Mouse (Mus musculus): Measurements from ENCODE around the gene Mri1. TPM values are rescaled to one million over a fixed set of nuclear protein-coding genes. Genes with fewer than 3 reads are reported as not detected.

Gene Mri1
- polyA plus RNA-seq, 1 experiment from 2014 or later: 68.9 TPM

GRCm38 (mm10) chr8:84235746-84236409 lies 21.2 kb downstream of the Mri1 start:
- no peak for ATAC-seq (ENCODE audit: insufficient read depth, low FRiP score, low read depth)
- 16% methylated on average over 10 of the region's 10 CpGs for WGBS
- Histone ChIP-seq H3K36me3 (peaks cover 4% of the 10 kb centered on the region; the same call in 1 of the 2 replicates), H3K9ac (peak overlapping the region; percentile 95), H3K27me3 (replicated peaks) (no peaks in the 10 kb centered on the region), H3K27ac (peak overlapping the region; percentile 65), H3K4me1 (peaks cover 10% of the 10 kb centered on the region; the same call in 1 of the 2 replicates), H3K4me2 (peak overlapping the region; percentile 84), H3K4me3 (replicated peaks) (peak overlapping the region; percentile 99), H3K9me3 (no peaks in the 10 kb centered on the region)

- peaks cover 16% of the 10 kb centered on the region for H3K36me3 ChIP-seq
- ATAC-seq (ENCODE audit: insufficient read depth, low FRiP score, low read depth): no peak
- WGBS: 87% methylated on average over 2 of the region's 2 CpGs
- no peaks in the 10 kb centered on the region for H3K27me3 ChIP-seq (replicated peaks)
- H3K27ac ChIP-seq: no peak overlapping the region
- no peaks in the 10 kb centered on the region for H3K9me3 ChIP-seq
- H3K9ac ChIP-seq: no peak overlapping the region
- H3K4me3 ChIP-seq (replicated peaks): no peak overlapping the region
- no peak overlapping the region for H3K4me2 ChIP-seq
- peaks cover 10% of the 10 kb centered on the region; the same call in 1 of the 2 replicates for H3K4me1 ChIP-seq
These were observed 24.1 kb downstream of the Mri1 start for GRCm38 (mm10) chr8:84233055-84233454.

- Histone ChIP-seq H3K27me3 (replicated peaks) (no peaks in the 10 kb centered on the region), H3K27ac (no peak overlapping the region), H3K9me3 (no peaks in the 10 kb centered on the region), H3K9ac (no peak overlapping the region), H3K4me3 (replicated peaks) (no peak overlapping the region), H3K4me2 (no peak overlapping the region), H3K36me3 (peaks cover 19% of the 10 kb centered on the region), H3K4me1 (peaks cover 4% of the 10 kb centered on the region; the same call in 1 of the 2 replicates)
- WGBS: 77% methylated on average over 17 of the region's 17 CpGs
- ATAC-seq (ENCODE audit: insufficient read depth, low FRiP score, low read depth): no peak
These were observed 26.4 kb downstream of the Mri1 start for GRCm38 (mm10) chr8:84230735-84231134.

DNA sequence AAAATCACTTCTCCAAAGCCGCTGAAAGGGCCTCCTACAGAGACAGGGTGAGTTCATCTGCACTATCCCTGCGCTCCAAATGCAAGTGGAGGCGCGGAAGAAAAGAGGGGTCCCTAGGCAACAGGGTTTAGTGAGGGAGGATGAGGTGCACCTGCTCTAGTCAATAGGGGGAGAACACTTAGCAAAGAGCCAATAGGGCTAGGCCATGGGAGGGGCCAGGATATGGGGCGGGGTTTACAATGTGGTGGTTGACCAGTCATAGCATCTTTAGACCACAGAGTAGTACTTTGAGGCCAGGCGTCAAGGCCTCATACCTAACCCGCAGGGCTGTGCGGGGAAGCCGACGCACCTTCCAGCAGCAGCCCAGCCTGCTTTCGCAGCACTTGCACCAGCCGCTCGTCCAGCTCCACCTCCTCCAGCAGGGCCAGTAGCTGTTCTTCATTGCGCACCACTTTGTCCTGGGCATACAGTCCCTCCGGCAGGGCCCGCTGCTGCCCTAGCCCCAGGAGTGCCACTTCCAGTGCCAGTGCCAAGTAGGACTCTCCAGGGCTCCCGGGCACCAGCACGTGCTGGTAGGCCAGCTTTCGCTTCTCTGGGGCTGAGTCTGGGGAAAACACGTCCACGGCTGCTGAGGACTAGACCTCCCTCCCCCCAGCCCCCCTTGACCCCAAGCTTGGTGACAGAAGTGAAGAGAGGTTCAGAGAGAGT lies 33.6 kb downstream of the Mri1 start:
- Histone ChIP-seq H3K36me3 (peaks cover 36% of the 10 kb centered on the region), H3K9me3 (no peaks in the 10 kb centered on the region), H3K27ac (no peak overlapping the region), H3K27me3 (replicated peaks) (no peaks in the 10 kb centered on the region), H3K4me1 (no peaks in the 10 kb centered on the region), H3K4me3 (replicated peaks) (no peak overlapping the region), H3K4me2 (no peak overlapping the region), H3K9ac (no peak overlapping the region)
- ATAC-seq (ENCODE audit: insufficient read depth, low FRiP score, low read depth): no peak
- 84% methylated on average over 21 of the region's 21 CpGs for WGBS

DNA sequence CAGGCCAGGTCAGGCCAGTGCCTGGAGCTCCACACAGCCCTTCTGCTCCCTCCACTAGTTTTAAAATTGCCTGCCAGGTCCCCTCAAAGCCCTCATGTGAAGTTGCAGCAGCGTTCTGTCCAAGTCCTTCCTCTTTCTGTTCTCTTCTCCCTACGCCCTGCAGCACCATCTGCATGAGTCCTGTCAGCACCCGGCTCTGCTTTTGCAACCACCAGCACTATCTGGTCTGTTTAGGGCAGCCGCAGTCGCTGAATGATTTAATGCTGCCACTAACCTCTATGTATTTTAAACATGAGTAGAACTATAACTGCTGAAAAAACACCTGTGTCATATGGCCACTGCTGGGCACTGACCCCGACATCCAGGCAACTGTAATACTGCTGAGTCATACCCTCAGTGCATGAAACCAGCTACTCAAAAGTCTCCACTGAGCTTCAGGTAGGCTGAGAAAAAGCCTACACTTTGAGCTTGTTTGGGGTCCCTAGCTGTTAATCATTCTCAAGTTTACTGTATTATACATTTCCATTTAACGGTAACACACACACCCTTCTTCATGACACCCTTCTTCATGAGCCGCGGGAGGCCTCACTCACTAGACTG lies 34.5 kb downstream of the Mri1 start:
- Histone ChIP-seq H3K36me3 (peaks cover 36% of the 10 kb centered on the region), H3K9ac (no peak overlapping the region), H3K4me2 (no peak overlapping the region), H3K4me1 (no peaks in the 10 kb centered on the region), H3K27me3 (replicated peaks) (no peaks in the 10 kb centered on the region), H3K4me3 (replicated peaks) (no peak overlapping the region), H3K27ac (no peak overlapping the region), H3K9me3 (no peaks in the 10 kb centered on the region)
- 87% methylated on average over 9 of the region's 9 CpGs for WGBS
- no peak for ATAC-seq (ENCODE audit: insufficient read depth, low FRiP score, low read depth)

GRCm38 (mm10) chr8:84220105-84220504 lies 37.0 kb downstream of the Mri1 start:
- Histone ChIP-seq H3K9ac (no peak overlapping the region), H3K36me3 (peaks cover 42% of the 10 kb centered on the region), H3K4me2 (no peak overlapping the region), H3K4me3 (replicated peaks) (no peak overlapping the region), H3K9me3 (no peaks in the 10 kb centered on the region), H3K27me3 (replicated peaks) (no peaks in the 10 kb centered on the region), H3K4me1 (no peaks in the 10 kb centered on the region), H3K27ac (no peak overlapping the region)
- ATAC-seq (ENCODE audit: insufficient read depth, low FRiP score, low read depth): no peak
- 70% methylated on average over 7 of the region's 7 CpGs for WGBS

- H3K9ac ChIP-seq: no peak overlapping the region
- H3K9me3 ChIP-seq: no peaks in the 10 kb centered on the region
- no peak overlapping the region for H3K4me2 ChIP-seq
- no peak for ATAC-seq (ENCODE audit: insufficient read depth, low FRiP score, low read depth)
- 94% methylated on average over 5 of the region's 5 CpGs for WGBS
- no peaks in the 10 kb centered on the region for H3K27me3 ChIP-seq (replicated peaks)
- no peak overlapping the region for H3K4me3 ChIP-seq (replicated peaks)
- H3K27ac ChIP-seq: no peak overlapping the region
- no peaks in the 10 kb centered on the region for H3K4me1 ChIP-seq
- H3K36me3 ChIP-seq: peaks cover 33% of the 10 kb centered on the region; the same call in 1 of the 2 replicates
These were observed 39.0 kb downstream of the Mri1 start for GRCm38 (mm10) chr8:84218143-84218542.

DNA sequence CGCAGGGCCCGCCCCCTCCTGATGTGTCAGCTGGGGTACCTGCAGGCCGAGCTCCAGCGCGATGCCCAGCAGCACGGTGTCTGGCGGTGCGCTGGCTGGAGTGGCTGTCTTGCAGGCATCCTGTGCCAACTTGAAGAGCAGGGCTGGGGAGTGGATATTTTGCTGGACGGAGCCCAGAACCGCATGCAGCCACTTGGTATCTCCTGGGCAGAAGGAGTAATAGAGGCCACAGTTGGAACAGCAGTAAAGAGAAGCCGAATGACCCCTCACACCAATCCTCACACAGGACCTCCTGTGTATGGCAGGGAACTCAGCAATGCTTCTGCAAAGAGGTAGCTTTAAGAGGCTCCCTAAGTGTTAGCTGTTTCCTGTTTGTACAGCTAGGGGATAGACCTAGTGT lies 39.9 kb downstream of the Mri1 start:
- Histone ChIP-seq H3K27ac (no peak overlapping the region), H3K4me1 (no peaks in the 10 kb centered on the region), H3K36me3 (peaks cover 27% of the 10 kb centered on the region), H3K27me3 (replicated peaks) (no peaks in the 10 kb centered on the region), H3K9ac (no peak overlapping the region), H3K4me2 (no peak overlapping the region), H3K9me3 (no peaks in the 10 kb centered on the region), H3K4me3 (replicated peaks) (no peak overlapping the region)
- no peak for ATAC-seq (ENCODE audit: insufficient read depth, low FRiP score, low read depth)
- WGBS: 95% methylated on average over 11 of the region's 11 CpGs

GRCm38 (mm10) chr8:84213277-84213676 lies 43.8 kb downstream of the Mri1 start:
- Histone ChIP-seq H3K9me3 (no peaks in the 10 kb centered on the region), H3K36me3 (peaks cover 35% of the 10 kb centered on the region), H3K4me2 (no peak overlapping the region), H3K27ac (no peak overlapping the region), H3K4me3 (replicated peaks) (no peak overlapping the region), H3K4me1 (no peaks in the 10 kb centered on the region; the same call in 1 of the 2 replicates), H3K27me3 (replicated peaks) (no peaks in the 10 kb centered on the region), H3K9ac (no peak overlapping the region)
- ATAC-seq (ENCODE audit: insufficient read depth, low FRiP score, low read depth): no peak
- 82% methylated on average over 4 of the region's 4 CpGs for WGBS

DNA sequence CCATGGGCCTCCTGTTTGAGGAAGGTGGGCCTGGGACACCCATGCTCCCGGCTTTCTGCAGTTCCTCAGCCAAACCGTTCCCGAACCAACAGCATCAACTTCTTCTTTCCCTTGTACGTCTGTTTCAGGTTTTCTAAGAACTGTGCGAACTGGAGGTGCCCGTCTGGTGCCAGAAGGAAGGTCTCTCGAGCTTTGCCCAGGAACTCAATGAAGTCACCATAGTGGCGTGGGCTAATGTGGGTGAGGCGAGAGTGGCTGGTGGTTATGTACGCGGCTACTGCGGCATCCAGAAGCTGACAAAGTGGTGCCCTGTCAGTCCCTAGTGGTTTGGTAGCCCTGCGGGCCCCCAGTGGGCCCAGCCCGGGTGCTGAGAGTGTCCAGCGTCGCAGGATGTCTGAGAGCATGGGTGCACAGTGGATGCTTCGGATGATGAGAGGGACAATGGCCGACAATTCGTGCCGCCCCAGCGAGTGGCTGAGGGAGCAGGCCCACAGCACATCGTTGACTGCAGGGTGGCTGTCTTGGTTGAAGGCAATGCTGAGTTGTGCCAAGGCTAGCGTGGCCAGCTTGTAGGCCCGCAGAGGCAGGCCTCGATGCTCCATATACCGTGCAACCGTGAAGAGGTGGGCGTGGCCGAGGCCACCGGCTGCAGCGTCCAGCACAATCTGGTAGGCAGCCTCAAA lies 45.1 kb downstream of the Mri1 start:
- no peak overlapping the region for H3K27ac ChIP-seq
- H3K9ac ChIP-seq: no peak overlapping the region
- no peaks in the 10 kb centered on the region for H3K27me3 ChIP-seq (replicated peaks)
- H3K36me3 ChIP-seq: peaks cover 36% of the 10 kb centered on the region
- H3K9me3 ChIP-seq: no peaks in the 10 kb centered on the region
- ATAC-seq (ENCODE audit: insufficient read depth, low FRiP score, low read depth): no peak
- H3K4me2 ChIP-seq: no peak overlapping the region
- WGBS: 90% methylated on average over 31 of the region's 31 CpGs
- no peak overlapping the region for H3K4me3 ChIP-seq (replicated peaks)
- H3K4me1 ChIP-seq: peaks cover 9% of the 10 kb centered on the region; the same call in 1 of the 2 replicates

DNA sequence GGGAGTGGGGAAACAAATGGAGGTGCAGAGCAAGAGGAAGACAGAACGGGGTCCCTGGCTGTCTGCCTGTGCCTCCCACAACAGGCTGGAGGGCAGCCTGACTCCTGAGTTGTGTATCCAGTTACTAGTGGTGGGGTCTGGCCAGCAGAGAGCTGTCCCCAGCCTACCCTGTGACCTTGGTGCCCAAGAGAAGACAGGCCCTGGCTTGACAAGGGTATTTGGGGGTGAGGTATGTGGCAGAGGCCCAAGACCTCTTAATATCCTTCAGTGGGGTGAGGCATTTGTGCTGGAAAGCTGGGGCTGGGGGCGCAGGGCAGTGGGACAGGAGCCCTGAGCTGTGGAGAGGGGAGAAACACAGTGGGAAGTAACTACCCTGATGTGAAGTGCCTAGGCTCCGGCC lies 45.9 kb downstream of the Mri1 start:
- H3K27me3 ChIP-seq (replicated peaks): no peaks in the 10 kb centered on the region
- no peak overlapping the region for H3K9ac ChIP-seq
- H3K4me1 ChIP-seq: peaks cover 9% of the 10 kb centered on the region; the same call in 1 of the 2 replicates
- ATAC-seq (ENCODE audit: insufficient read depth, low FRiP score, low read depth): no peak
- H3K36me3 ChIP-seq: peaks cover 39% of the 10 kb centered on the region
- WGBS: 78% methylated on average over 3 of the region's 3 CpGs
- H3K4me2 ChIP-seq: no peak overlapping the region
- H3K27ac ChIP-seq: no peak overlapping the region
- no peaks in the 10 kb centered on the region for H3K9me3 ChIP-seq
- H3K4me3 ChIP-seq (replicated peaks): no peak overlapping the region
